Mouse (Mus musculus) forebrain, embryonic 11.5 days (tissue): Measurements from ENCODE around the gene Trim67. TPM values are rescaled to one million over a fixed set of nuclear protein-coding genes. Genes with fewer than 3 reads are reported as not detected.

ENCODE experiments used
- ATAC-seq: fragments of 200-750 bp; cut with Nextera tagmentation; replicated peaks from 2 replicates; pipeline ENCODE4 v1.8.0; 2017; ENCODE audit warnings: moderate TSS enrichment; ENCODE audit not compliant: low FRiP score
- DNase-seq: peaks from one replicate; pipeline ENCODE4 v3.0.0-alpha.2; 2017; ENCODE audit warnings: low spot score
- H3K27ac ChIP-seq: fragments of 300-500 bp; sonication (generic); 2 replicates; pipeline ENCODE4 v1.5.1; 2014; ENCODE audit warnings: low read depth, low read length
- H3K27me3 ChIP-seq: fragments of 300-500 bp; sonication (generic); 2 replicates; pipeline ENCODE4 v1.6.1; 2014; ENCODE audit warnings: mild to moderate bottlenecking, low read length, mixed read lengths; ENCODE audit not compliant: control insufficient read depth, insufficient read depth
- H3K36me3 ChIP-seq: fragments of 300-500 bp; sonication (generic); 2 replicates; pipeline ENCODE4 v1.6.1; 2014; ENCODE audit warnings: mild to moderate bottlenecking, low read length, moderate library complexity, mixed read lengths; ENCODE audit not compliant: control insufficient read depth, insufficient read depth
- H3K4me1 ChIP-seq: fragments of 300-500 bp; sonication (generic); replicated peaks from 2 replicates; pipeline ENCODE4 v1.6.1; 2014; ENCODE audit warnings: low read length, mixed read lengths; ENCODE audit not compliant: control insufficient read depth, insufficient read depth
- H3K4me2 ChIP-seq: fragments of 300-500 bp; sonication (generic); 2 replicates; pipeline ENCODE4 v1.6.1; 2014; ENCODE audit warnings: low read depth, mild to moderate bottlenecking, low read length, moderate library complexity, mixed read lengths; ENCODE audit not compliant: severe bottlenecking
- H3K4me3 ChIP-seq: fragments of 300-500 bp; sonication (generic); 2 replicates; pipeline ENCODE4 v1.5.1; 2014; ENCODE audit warnings: low read depth, low read length
- H3K9ac ChIP-seq: fragments of 300-500 bp; sonication (generic); 2 replicates; pipeline ENCODE4 v1.6.1; 2014; ENCODE audit warnings: low read length
- H3K9me3 ChIP-seq: fragments of 300-500 bp; sonication (generic); 2 replicates; pipeline ENCODE4 v1.6.1; 2016; ENCODE audit warnings: low read length, mixed read lengths; ENCODE audit not compliant: control insufficient read depth
- WGBS: fragments of 180-500 bp; shearing (Covaris S2); extraction: QIAGEN DNeasy Blood & Tissue Kit; methylation state at CpG from one replicate; pipeline ENCODE4 v1.1.7; 2014; 5-methylcytosine and 5-hydroxymethylcytosine counted together
- polyA plus RNA-seq: library from polyadenylated mRNA; unstranded; fragments of >200 nt; fragmentation: Nextera tagmentation; extraction: Ambion mirVana; gene quantifications from 2 replicates; pipeline ENCODE4 v1.2.1, GENCODE M21; 2014

The Trim67 gene
- polyA plus RNA-seq, 1 experiment from 2014 or later = 2.2 TPM

GRCm38 (mm10) chr8:124756153-124756552 is 36.7 kb upstream of the Trim67 start:
- Histone ChIP-seq H3K9me3 (no peaks in the 10 kb centered on the region), H3K27me3 (peaks cover 22% of the 10 kb centered on the region), H3K4me2 (no peak overlapping the region), H3K27ac (no peak overlapping the region), H3K4me1 (peaks cover 7% of the 10 kb centered on the region; the same call in 1 of the 2 replicates), H3K36me3 (no peaks in the 10 kb centered on the region), H3K9ac (no peak overlapping the region), H3K4me3 (no peak overlapping the region)
- 71% methylated on average over 2 of the region's 2 CpGs for WGBS
- ATAC-seq (no peak), DNase-seq (no peak)

- no peak for DNase-seq
- Histone ChIP-seq H3K27me3 (peaks cover 17% of the 10 kb centered on the region), H3K36me3 (no peaks in the 10 kb centered on the region), H3K4me3 (no peak overlapping the region), H3K27ac (no peak overlapping the region), H3K4me2 (no peak overlapping the region), H3K4me1 (peaks cover 5% of the 10 kb centered on the region; the same call in 1 of the 2 replicates), H3K9me3 (no peaks in the 10 kb centered on the region), H3K9ac (no peak overlapping the region)
- 63% methylated on average over 5 of the region's 5 CpGs for WGBS
- ATAC-seq = no peak
Measured at GRCm38 (mm10) chr8:124756601-124757000, 36.3 kb upstream of the Trim67 start.

- Histone ChIP-seq H3K9me3 (no peaks in the 10 kb centered on the region), H3K9ac (no peak overlapping the region), H3K4me2 (no peak overlapping the region), H3K36me3 (no peaks in the 10 kb centered on the region), H3K4me1 (peaks cover 3% of the 10 kb centered on the region; the same call in 1 of the 2 replicates), H3K4me3 (no peak overlapping the region), H3K27ac (no peak overlapping the region), H3K27me3 (no peaks in the 10 kb centered on the region)
- ATAC-seq (no peak), DNase-seq (no peak)
- 43% methylated on average over 3 of the region's 3 CpGs for WGBS
Measured at GRCm38 (mm10) chr8:124758544-124758943, 34.3 kb upstream of the Trim67 start.

- Histone ChIP-seq H3K4me3 (no peak overlapping the region), H3K9me3 (no peaks in the 10 kb centered on the region), H3K27me3 (no peaks in the 10 kb centered on the region), H3K4me1 (no peaks in the 10 kb centered on the region), H3K27ac (no peak overlapping the region), H3K36me3 (no peaks in the 10 kb centered on the region), H3K9ac (no peak overlapping the region), H3K4me2 (no peak overlapping the region)
- 64% methylated on average over 7 of the region's 7 CpGs for WGBS
- DNase-seq (no peak), ATAC-seq (no peak)
Measured at GRCm38 (mm10) chr8:124763061-124763460, 29.8 kb upstream of the Trim67 start.

- ATAC-seq (no peak), DNase-seq (no peak)
- H3K27me3 ChIP-seq = no peaks in the 10 kb centered on the region
- no peak overlapping the region for H3K9ac ChIP-seq
- H3K27ac ChIP-seq = no peak overlapping the region
- H3K4me2 ChIP-seq = no peak overlapping the region
- no peaks in the 10 kb centered on the region for H3K9me3 ChIP-seq
- no peaks in the 10 kb centered on the region for H3K36me3 ChIP-seq
- 83% methylated on average over 2 of the region's 2 CpGs for WGBS
- no peak overlapping the region for H3K4me3 ChIP-seq
- H3K4me1 ChIP-seq = no peaks in the 10 kb centered on the region
Measured at GRCm38 (mm10) chr8:124772389-124772788, 20.5 kb upstream of the Trim67 start.

- 0 out of 2 replicates have a peak overlapping the region, but pooled peaks have one; percentile 21 for H3K4me2 ChIP-seq
Measured at GRCm38 (mm10) chr8:124775695-124776094, 17.2 kb upstream of the Trim67 start.

GRCm38 (mm10) chr8:124780236-124780635 is 12.7 kb upstream of the Trim67 start:
- H3K4me1 ChIP-seq = no peaks in the 10 kb centered on the region
- H3K9ac ChIP-seq = no peak overlapping the region
- DNase-seq (no peak), ATAC-seq (no peak)
- H3K4me2 ChIP-seq = no peak overlapping the region
- no peak overlapping the region for H3K27ac ChIP-seq
- no peaks in the 10 kb centered on the region for H3K9me3 ChIP-seq
- no peak overlapping the region for H3K4me3 ChIP-seq
- H3K36me3 ChIP-seq = no peaks in the 10 kb centered on the region
- 29% methylated on average over 7 of the region's 7 CpGs for WGBS
- H3K27me3 ChIP-seq = no peaks in the 10 kb centered on the region

More at GRCm38 (mm10) chr8:124775695-124776094, 17.2 kb upstream of the Trim67 start:
- Histone ChIP-seq H3K9ac (no peak overlapping the region), H3K27me3 (no peaks in the 10 kb centered on the region), H3K27ac (no peak overlapping the region), H3K9me3 (no peaks in the 10 kb centered on the region), H3K4me1 (no peaks in the 10 kb centered on the region), H3K36me3 (no peaks in the 10 kb centered on the region), H3K4me3 (no peak overlapping the region)
- peak; percentile 85 for DNase-seq
- no peak for ATAC-seq
- 11% methylated on average over 16 of the region's 16 CpGs for WGBS

- H3K27me3 ChIP-seq = no peaks in the 10 kb centered on the region
- WGBS = 77% methylated on average over 3 of the region's 3 CpGs
- H3K4me1 ChIP-seq = no peaks in the 10 kb centered on the region
- H3K4me3 ChIP-seq = no peak overlapping the region
- ATAC-seq = no peak
- DNase-seq = no peak
- H3K36me3 ChIP-seq = no peaks in the 10 kb centered on the region
- H3K9ac ChIP-seq = no peak overlapping the region
- H3K9me3 ChIP-seq = no peaks in the 10 kb centered on the region
- no peak overlapping the region for H3K4me2 ChIP-seq
- H3K27ac ChIP-seq = no peak overlapping the region
Measured at GRCm38 (mm10) chr8:124782431-124782830, 10.5 kb upstream of the Trim67 start.

GRCm38 (mm10) chr8:124783228-124783627 is 9.7 kb upstream of the Trim67 start:
- Histone ChIP-seq H3K27ac (no peak overlapping the region), H3K27me3 (no peaks in the 10 kb centered on the region), H3K4me1 (no peaks in the 10 kb centered on the region), H3K9ac (no peak overlapping the region), H3K4me3 (no peak overlapping the region), H3K4me2 (no peak overlapping the region), H3K36me3 (no peaks in the 10 kb centered on the region), H3K9me3 (no peaks in the 10 kb centered on the region)
- WGBS = 91% methylated on average over 15 of the region's 15 CpGs
- ATAC-seq (no peak), DNase-seq (no peak)
